Mouse (Mus musculus): ENCODE measurements at regions not wholly inside any gene's neighbourhood (a gene's known extent, or its start where the extent isn't known, plus 50 kb on each side); places are given as distances from the start of the nearest gene placed in this dataset.

- H3K27ac ChIP-seq = no peak overlapping the region
- no peak for TF ChIP-seq CTCF (IDR thresholded peaks at IDR 0.05)
- H3K4me3 ChIP-seq = no peak overlapping the region
- no peak for DNase-seq (ENCODE audit: extremely low spot score in 1 of 2, low spot score in 2 of 2)
- intact Hi-C loops (cut with DNase I) = no loop called here
These were observed 58.0 kb upstream of the Golim4 start for GRCm38 (mm10) chr3:76014766-76015165.

DNA sequence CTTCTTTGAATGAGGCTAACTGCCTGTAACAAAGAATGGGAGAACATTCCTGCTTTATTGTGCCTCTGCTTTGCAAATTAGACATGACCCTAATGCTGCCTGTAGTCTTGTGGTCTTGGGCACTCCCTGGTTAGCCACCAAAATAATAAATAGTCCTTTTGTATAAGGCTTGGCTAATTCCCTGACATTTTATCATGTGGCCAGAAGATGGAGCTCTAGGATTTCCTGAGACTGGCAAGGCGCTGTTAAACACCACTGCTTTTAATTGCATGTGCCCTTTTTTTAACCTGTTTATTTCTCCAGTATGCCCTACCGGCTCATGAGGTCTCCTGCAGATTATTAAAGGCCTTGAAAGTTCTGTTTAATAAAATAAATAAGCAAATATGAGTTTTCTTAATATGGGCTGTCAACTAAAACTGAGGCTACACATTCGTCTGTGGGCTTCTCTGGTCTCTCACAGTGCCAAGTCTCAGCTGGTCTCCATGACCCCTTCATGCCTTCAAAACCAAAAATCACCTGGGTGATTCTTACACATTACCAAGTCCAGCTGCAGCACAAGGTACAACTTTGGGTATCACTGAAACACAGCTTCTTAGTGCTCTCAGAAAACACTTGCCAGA is 51.9 kb upstream of the Golim4 start:
- TF ChIP-seq CTCF (IDR thresholded peaks at IDR 0.05) = peak; percentile 83
- Histone ChIP-seq H3K27ac (no peak overlapping the region), H3K4me3 (no peak overlapping the region)
- DNase-seq (ENCODE audit: extremely low spot score in 1 of 2, low spot score in 2 of 2) = peak in 1 of 2 experiments; percentile 26
- intact Hi-C loops (cut with DNase I) = no loop called here

Measured in left cerebral cortex, adult 2 months (tissue).